Mouse (Mus musculus) heart, postnatal 0 days (tissue): ENCODE measurements around the gene Stx5a.

Experiments
- CTCF ChIP-seq: IDR thresholded peaks from 2 replicates; pipeline ENCODE4 v1.5.1; 2016; ENCODE audit warnings: antibody characterized with exemption, control low read depth, low read depth
- EP300 ChIP-seq: IDR thresholded peaks from 2 replicates; pipeline ENCODE4 v1.6.1; 2016; ENCODE audit warnings: antibody characterized with exemption, low read depth

DNA sequence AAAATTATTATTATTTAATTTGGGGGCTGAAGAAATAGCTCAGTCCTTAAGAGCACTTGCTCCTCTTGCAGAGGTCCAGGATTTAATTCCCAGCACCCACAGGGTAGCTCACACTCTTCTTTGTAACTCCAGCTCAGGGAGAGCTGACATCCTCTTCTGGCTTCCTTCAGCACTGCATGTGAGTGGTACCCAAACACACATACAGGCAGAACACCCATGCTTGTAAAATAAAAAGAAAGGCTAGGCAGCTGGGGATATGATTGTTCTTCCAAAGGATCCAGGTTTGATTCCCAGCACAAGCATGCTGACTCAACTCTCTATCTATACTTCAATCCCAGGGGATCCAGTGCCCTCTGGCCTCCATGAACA is 57.7 kb downstream of the Stx5a start:
- no peak for TF ChIP-seq CTCF
- TF ChIP-seq EP300 = no peak
